ENCODE assay signal across 13 mouse cellular contexts in the genomic region with DNA sequence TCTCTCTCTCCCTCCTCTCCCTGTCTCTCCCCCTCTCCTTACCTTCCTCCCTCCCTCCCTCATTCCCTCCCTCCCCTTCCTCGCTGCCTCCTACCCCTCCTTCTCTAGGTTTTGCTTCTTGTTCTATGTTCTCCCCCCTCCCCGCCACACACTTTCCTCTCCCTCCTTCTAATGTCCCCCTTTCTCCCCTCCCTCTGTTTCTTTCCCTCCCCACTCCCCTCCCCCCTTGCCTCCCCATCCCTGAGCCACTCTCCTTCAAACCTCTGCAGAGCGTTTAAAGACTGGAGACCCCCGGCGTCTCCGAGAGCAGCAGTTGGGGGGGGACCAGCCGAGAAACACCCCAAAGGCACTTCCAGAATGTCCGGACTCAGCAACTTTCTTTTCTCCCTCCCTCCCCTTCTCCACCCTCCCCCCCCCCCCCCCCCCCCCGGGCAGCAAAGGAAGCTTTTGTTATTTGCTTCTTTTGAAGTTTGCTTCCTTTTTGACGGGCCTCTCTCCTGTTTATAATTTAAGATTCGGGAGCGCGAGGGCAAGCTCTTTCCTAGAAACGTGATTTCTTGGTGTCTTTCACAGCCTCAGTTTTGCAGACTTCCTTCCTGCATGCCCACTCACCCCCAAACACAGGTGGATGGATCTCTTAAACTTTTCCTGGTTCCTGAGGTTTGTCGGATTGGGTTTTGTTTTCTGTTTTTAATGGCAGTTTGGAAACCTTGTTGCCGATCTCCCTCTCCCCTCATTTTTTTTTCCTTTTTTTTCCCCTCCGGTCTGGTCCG. TPM values are rescaled to one million over a fixed set of nuclear protein-coding genes. Genes with fewer than 3 reads are reported as not detected.
DNase-seq lines count a peak whose midpoint lies in the region; ATAC-seq and TF ChIP-seq lines count a peak whose summit lies in the region.
"Had no signal": no experiment of that assay in that cellular context is flagged by ENCODE, and none has a peak within 500 bp of the region (broad histone marks: within the 10 kb centered on the region; RNA-seq: fewer than 3 reads in every experiment).

No protein-coding gene starts in this region.

- no peak overlapping the region for H3K27ac ChIP-seq in brown adipose tissue, adult 24 weeks (replicated peaks; ENCODE audit: low read depth, low read length)
- H3K27ac ChIP-seq in cortical plate, adult 2 months (ENCODE audit: insufficient read depth, low read length) = no peak overlapping the region
- peak overlapping the region; percentile 86 for H3K27ac ChIP-seq in hindbrain, embryonic 11.5 days (ENCODE audit: low read depth, low read length)
- no peak overlapping the region for H3K27ac ChIP-seq in gastrocnemius, adult 2 months

- peak overlapping the region; percentile 31 for H3K4me2 ChIP-seq in hindbrain, embryonic 11.5 days (replicated peaks; ENCODE audit: low read depth, low read length)

- no peaks in the 10 kb centered on the region for H3K36me3 ChIP-seq in hindbrain, embryonic 11.5 days (ENCODE audit: control insufficient read depth, insufficient read depth, low read length)

- H3K27me3 ChIP-seq in hindbrain, embryonic 11.5 days (ENCODE audit: control insufficient read depth, insufficient read depth, low read length) = peaks cover 68% of the 10 kb centered on the region

- ATAC-seq in hindbrain, embryonic 11.5 days (ENCODE audit: low FRiP score) = peak; percentile 48

- no peaks in the 10 kb centered on the region for H3K9me3 ChIP-seq in hindbrain, embryonic 11.5 days (ENCODE audit: control insufficient read depth, low read length)

- no peak for TF ChIP-seq CTCF in cortical plate, adult 2 months (IDR thresholded peaks at IDR 0.05; ENCODE audit: extremely low read depth, insufficient read depth, low read length)
- no peak for TF ChIP-seq CTCF in gastrocnemius, adult 2 months (IDR thresholded peaks at IDR 0.05)

- peak overlapping the region; percentile 64 for H3K9ac ChIP-seq in hindbrain, embryonic 11.5 days (ENCODE audit: low read depth, low read length)

- TF ChIP-seq POLR2A in cortical plate, adult 2 months (IDR thresholded peaks at IDR 0.05; ENCODE audit: extremely low read depth, insufficient read depth, low read length) = no peak

- intact Hi-C loops in gastrocnemius, adult 2 months (cut with DNase I) = no loop called here

- peak overlapping the region; percentile 72 for H3K4me3 ChIP-seq in brown adipose tissue, adult 24 weeks (ENCODE audit: insufficient read depth, low read depth, low read length)
- 0 out of 2 replicates have a peak overlapping the region, but pooled peaks have one; percentile 19 for H3K4me3 ChIP-seq in cortical plate, adult 2 months (ENCODE audit: insufficient read depth, low read length)
- peak overlapping the region; percentile 34 for H3K4me3 ChIP-seq in hindbrain, embryonic 11.5 days (ENCODE audit: low read depth, low read length)
- H3K4me3 ChIP-seq in gastrocnemius, adult 2 months = no peak overlapping the region

- DNase-seq in hindbrain, embryonic 11.5 days (ENCODE audit: low spot score) = peak; percentile 62
- DNase-seq in neural tube, embryonic 10.5 days (ENCODE audit: extremely low spot score, low spot score) = peak; percentile 61
- DNase-seq in adrenal gland, postnatal 14 days = no peak
- no peak for DNase-seq in kidney, postnatal 4 days
- no peak for DNase-seq in kidney, postnatal 10 days
- DNase-seq in gastrocnemius, adult 2 months = no peak
- DNase-seq: gastrocnemius, postnatal 14 days had no signal

- under 1% methylated on average over 17 of the region's 18 CpGs for WGBS in hindbrain, embryonic 11.5 days

- H3K4me1 ChIP-seq in brown adipose tissue, adult 24 weeks (ENCODE audit: control insufficient read depth, insufficient read depth, insufficient read length, low read length) = no peaks in the 10 kb centered on the region
- no peaks in the 10 kb centered on the region for H3K4me1 ChIP-seq in cortical plate, adult 2 months (ENCODE audit: control insufficient read depth, insufficient read depth, low read length)
- H3K4me1 ChIP-seq in hindbrain, embryonic 11.5 days (replicated peaks; ENCODE audit: control insufficient read depth, insufficient read depth, low read length) = peaks cover 3% of the 10 kb centered on the region; the same call in 1 of the 2 replicates

RNA-seq across cellular contexts. Expression of a gene that starts 0.8 kb away (rescaled TPM):
- polyA plus RNA-seq in brown adipose tissue, adult 24 weeks (2012; ENCODE audit: insufficient read depth, insufficient read length, missing spikeins) = 3.2 and 4.1 TPM in 2 replicates
- 21.0 and 26.3 TPM in 2 replicates for polyA plus RNA-seq in cortical plate, adult 2 months (2012; rRNA removed)
- 18.2 and 23.8 TPM in 2 replicates for polyA plus RNA-seq in hindbrain, embryonic 11.5 days (2014; fragmentation: Nextera tagmentation; extraction: Ambion mirVana)
- total RNA-seq in adrenal gland, postnatal 14 days (2021) = 0.90 TPM in 1 of 2 replicates, not detected in the other
- 1 to 10 TPM in 1 of 2 experiments, under 1 TPM in 1; 0.81 to 1.4 TPM for total RNA-seq in gastrocnemius, adult 2 months (2021)
- total RNA-seq: MEL; neutrophil, adult 5-6 weeks had no signal
- polyA plus RNA-seq: stomach, embryonic 14.5 days had no signal

RNA-seq across cellular contexts. Expression of a gene that starts 4.2 kb away (rescaled TPM):
- polyA plus RNA-seq in brown adipose tissue, adult 24 weeks (2012; ENCODE audit: insufficient read depth, insufficient read length, missing spikeins) = 0.79 and 1.8 TPM in 2 replicates
- 3.4 and 3.9 TPM in 2 replicates for polyA plus RNA-seq in cortical plate, adult 2 months (2012; rRNA removed)
- polyA plus RNA-seq in hindbrain, embryonic 11.5 days (2014; fragmentation: Nextera tagmentation; extraction: Ambion mirVana) = 32.8 and 36.5 TPM in 2 replicates
- not detected in 2 replicates for total RNA-seq in adrenal gland, postnatal 14 days (2021)
- not detected for total RNA-seq in gastrocnemius, adult 2 months (2021)
- total RNA-seq: MEL; neutrophil, adult 5-6 weeks had no signal
- polyA plus RNA-seq: liver, embryonic 16.5 days; stomach, embryonic 14.5 days had no signal

Comparison
In these comparisons a context has a peak if more than half of its experiments do, and no peak if none do; other contexts are left out.
1. DNase-seq: peak in hindbrain, embryonic 11.5 days (single experiment) and neural tube, embryonic 10.5 days (single experiment); none in adrenal gland, postnatal 14 days (single experiment), kidney, postnatal 4 days (0 of 2), kidney, postnatal 10 days (single experiment) and gastrocnemius, adult 2 months (single experiment).